Comparison of ENCODE assay signal across 16 mouse cellular contexts in genomic region chr12:79471868-79472267, GRCm38 (mm10).
A peak's percentile ranks its signal among the peaks of the same experiment; 100 is the strongest.
DNase-seq lines count a peak whose midpoint lies in the region; ATAC-seq and TF ChIP-seq lines count a peak whose summit lies in the region.
"Had no signal": no experiment of that assay in that cellular context is flagged by ENCODE, and none has a peak within 500 bp of the region (broad histone marks: within the 10 kb centered on the region; RNA-seq: fewer than 3 reads in every experiment).

No protein-coding gene starts in this region.

- H3K27ac ChIP-seq in lung, embryonic 14.5 days (ENCODE audit: low read depth), result peak overlapping the region; percentile 63; the same call in 1 of the 2 replicates
- H3K27ac ChIP-seq in embryonic fibroblast, embryonic 13.5 days (ENCODE audit: insufficient read depth, low read length), result peak overlapping the region; percentile 97
- peak overlapping the region; percentile 52; the same call in 1 of the 2 replicates for H3K27ac ChIP-seq in stomach, embryonic 15.5 days
- H3K27ac ChIP-seq: forebrain, embryonic 10.5 days; hindbrain, embryonic 13.5 days; liver, embryonic 12.5 days; neural tube, embryonic 15.5 days had no signal

- TF ChIP-seq CTCF in lung, embryonic 14.5 days (IDR thresholded peaks at IDR 0.05; ENCODE audit: low read depth), result no peak
- no peak for TF ChIP-seq CTCF in embryonic fibroblast, embryonic 13.5 days (IDR thresholded peaks at IDR 0.05; ENCODE audit: borderline replicate concordance, insufficient read depth, low read length)

- TF ChIP-seq POLR2A in embryonic fibroblast, embryonic 13.5 days (IDR thresholded peaks at IDR 0.05; ENCODE audit: low read depth, low read length), result no peak

- no peaks in the 10 kb centered on the region for H3K36me3 ChIP-seq in lung, embryonic 14.5 days (ENCODE audit: insufficient read depth)
- H3K36me3 ChIP-seq in stomach, embryonic 15.5 days, result no peaks in the 10 kb centered on the region
- H3K36me3 ChIP-seq: forebrain, embryonic 10.5 days; hindbrain, embryonic 13.5 days; liver, embryonic 12.5 days; neural tube, embryonic 15.5 days had no signal

- H3K4me2 ChIP-seq in lung, embryonic 14.5 days, result no peak overlapping the region
- no peak overlapping the region for H3K4me2 ChIP-seq in stomach, embryonic 15.5 days
- H3K4me2 ChIP-seq: hindbrain, embryonic 13.5 days; liver, embryonic 12.5 days; neural tube, embryonic 15.5 days had no signal

- no peaks in the 10 kb centered on the region for H3K27me3 ChIP-seq in lung, embryonic 14.5 days (ENCODE audit: insufficient read depth, low read length)
- H3K27me3 ChIP-seq in stomach, embryonic 15.5 days (replicated peaks), result no peaks in the 10 kb centered on the region
- H3K27me3 ChIP-seq: hindbrain, embryonic 13.5 days; liver, embryonic 12.5 days; neural tube, embryonic 15.5 days had no signal

- peaks cover 9% of the 10 kb centered on the region for H3K4me1 ChIP-seq in lung, embryonic 14.5 days (ENCODE audit: insufficient read depth)
- H3K4me1 ChIP-seq in embryonic fibroblast, embryonic 13.5 days (ENCODE audit: control insufficient read depth, insufficient read depth, low read length), result peaks cover 9% of the 10 kb centered on the region
- H3K4me1 ChIP-seq in stomach, embryonic 15.5 days, result peaks cover 9% of the 10 kb centered on the region; the same call in 1 of the 2 replicates
- H3K4me1 ChIP-seq: hindbrain, embryonic 13.5 days; liver, embryonic 12.5 days; neural tube, embryonic 15.5 days had no signal

- H3K9me3 ChIP-seq in lung, embryonic 14.5 days (ENCODE audit: low read depth, low read length), result no peaks in the 10 kb centered on the region
- H3K9me3 ChIP-seq in stomach, embryonic 15.5 days, result no peaks in the 10 kb centered on the region
- H3K9me3 ChIP-seq: forebrain, embryonic 10.5 days; hindbrain, embryonic 13.5 days; liver, embryonic 12.5 days; neural tube, embryonic 15.5 days had no signal

- H3K9ac ChIP-seq in lung, embryonic 14.5 days, result no peak overlapping the region
- H3K9ac ChIP-seq in stomach, embryonic 15.5 days, result no peak overlapping the region
- H3K9ac ChIP-seq: hindbrain, embryonic 13.5 days; liver, embryonic 12.5 days; neural tube, embryonic 15.5 days had no signal

- WGBS in lung, embryonic 14.5 days, result 26% methylated on average over 2 of the region's 2 CpGs
- WGBS in stomach, embryonic 15.5 days, result 24% methylated on average over 2 of the region's 2 CpGs

- ATAC-seq in lung, embryonic 14.5 days (ENCODE audit: insufficient read depth), result peak; percentile 29; the same call in 1 of the 2 replicates
- peak; percentile 47; the same call in 1 of the 2 replicates for ATAC-seq in stomach, embryonic 15.5 days (ENCODE audit: insufficient read depth, low FRiP score, low read depth)
- ATAC-seq: liver, embryonic 12.5 days had no signal

- peak; percentile 66 for DNase-seq in adrenal gland, adult 2 months
- DNase-seq in adrenal gland, postnatal 25 days, result no peak
- peak; percentile 66 for DNase-seq in lung, embryonic 14.5 days
- DNase-seq in lung, adult 18-20 months, result no peak
- no peak for DNase-seq in embryo, embryonic 10.5 days (ENCODE audit: low spot score)
- DNase-seq in frontal cortex, postnatal 14 days (ENCODE audit: low spot score in 2 of 2), result no peak
- DNase-seq: B cell, adult 2 months; cerebellum, adult 11 months; kidney, adult 9 months; thymus, adult 2 months had no signal

- no peak overlapping the region for H3K4me3 ChIP-seq in lung, embryonic 14.5 days (ENCODE audit: low read depth, low read length)
- H3K4me3 ChIP-seq in embryonic fibroblast, embryonic 13.5 days (ENCODE audit: insufficient read depth, low read length), result no peak overlapping the region
- no peak overlapping the region for H3K4me3 ChIP-seq in stomach, embryonic 15.5 days (replicated peaks)
- H3K4me3 ChIP-seq: forebrain, embryonic 10.5 days; hindbrain, embryonic 13.5 days; liver, embryonic 12.5 days; neural tube, embryonic 15.5 days had no signal

Comparison
In these comparisons a context has a peak if more than half of its experiments do, and no peak if none do; other contexts are left out.
1. DNase-seq: peak in adrenal gland, adult 2 months (single experiment) and lung, embryonic 14.5 days (single experiment); none in adrenal gland, postnatal 25 days (single experiment), lung, adult 18-20 months (0 of 2), embryo, embryonic 10.5 days (single experiment) and frontal cortex, postnatal 14 days (0 of 2).
2. Peak in every context shown above with its lines, with median percentiles within 50 percentile points of each other: H3K27ac ChIP-seq.